Mouse (Mus musculus): ENCODE measurements at regions not wholly inside any gene's neighbourhood (a gene's known extent, or its start where the extent isn't known, plus 50 kb on each side); places are given as distances from the start of the nearest gene placed in this dataset.

- no peaks in the 10 kb centered on the region for H3K27me3 ChIP-seq (ENCODE audit: insufficient read depth, low read length)
- no peaks in the 10 kb centered on the region for H3K9me3 ChIP-seq (ENCODE audit: low read length)
- H3K36me3 ChIP-seq (ENCODE audit: insufficient read depth, low read length): no peaks in the 10 kb centered on the region
- H3K4me2 ChIP-seq (ENCODE audit: low read depth, low read length): no peak overlapping the region
- no peak overlapping the region for H3K27ac ChIP-seq
- H3K4me1 ChIP-seq (ENCODE audit: insufficient read depth, low read length): peaks cover 3% of the 10 kb centered on the region; the same call in 1 of the 2 replicates
- 43% methylated on average over 5 of the region's 5 CpGs for WGBS
- no peak for TF ChIP-seq CTCF (IDR thresholded peaks at IDR 0.05; ENCODE audit: low read depth)
- no peak for ATAC-seq
- no peak overlapping the region for H3K4me3 ChIP-seq (ENCODE audit: low read length)
- H3K9ac ChIP-seq (replicated peaks; ENCODE audit: low read length): no peak overlapping the region
- DNase-seq (ENCODE audit: low spot score): no peak
Observed at GRCm38 (mm10) chr8:31371656-31372055, 2056.9 kb upstream of the 5930422O12Rik start.

- Histone ChIP-seq H3K36me3 (ENCODE audit: insufficient read depth, low read length) (no peaks in the 10 kb centered on the region), H3K4me2 (ENCODE audit: low read depth, low read length) (no peak overlapping the region), H3K4me1 (ENCODE audit: insufficient read depth, low read length) (peaks cover 3% of the 10 kb centered on the region; the same call in 1 of the 2 replicates), H3K4me3 (ENCODE audit: low read length) (no peak overlapping the region), H3K9me3 (ENCODE audit: low read length) (no peaks in the 10 kb centered on the region), H3K27me3 (ENCODE audit: insufficient read depth, low read length) (no peaks in the 10 kb centered on the region), H3K27ac (no peak overlapping the region), H3K9ac (replicated peaks; ENCODE audit: low read length) (no peak overlapping the region)
- ATAC-seq: no peak
- DNase-seq (ENCODE audit: low spot score): peak; percentile 71
- peak; percentile 79 for TF ChIP-seq CTCF (IDR thresholded peaks at IDR 0.05; ENCODE audit: low read depth)
- WGBS: 74% methylated on average over 2 of the region's 2 CpGs
Observed at GRCm38 (mm10) chr8:31372397-31372796, 2056.1 kb upstream of the 5930422O12Rik start.

GRCm38 (mm10) chr8:31373140-31373787 is 2055.2 kb upstream of the 5930422O12Rik start:
- no peak overlapping the region for H3K27ac ChIP-seq
- no peak for TF ChIP-seq CTCF (IDR thresholded peaks at IDR 0.05; ENCODE audit: low read depth)
- H3K9ac ChIP-seq (replicated peaks; ENCODE audit: low read length): no peak overlapping the region
- 76% methylated on average over 6 of the region's 6 CpGs for WGBS
- no peak for DNase-seq (ENCODE audit: low spot score)
- H3K4me3 ChIP-seq (ENCODE audit: low read length): no peak overlapping the region
- H3K4me1 ChIP-seq (ENCODE audit: insufficient read depth, low read length): peaks cover 3% of the 10 kb centered on the region; the same call in 1 of the 2 replicates
- ATAC-seq: no peak
- no peaks in the 10 kb centered on the region for H3K36me3 ChIP-seq (ENCODE audit: insufficient read depth, low read length)
- no peak overlapping the region for H3K4me2 ChIP-seq (ENCODE audit: low read depth, low read length)
- H3K9me3 ChIP-seq (ENCODE audit: low read length): no peaks in the 10 kb centered on the region
- H3K27me3 ChIP-seq (ENCODE audit: insufficient read depth, low read length): no peaks in the 10 kb centered on the region

DNA sequence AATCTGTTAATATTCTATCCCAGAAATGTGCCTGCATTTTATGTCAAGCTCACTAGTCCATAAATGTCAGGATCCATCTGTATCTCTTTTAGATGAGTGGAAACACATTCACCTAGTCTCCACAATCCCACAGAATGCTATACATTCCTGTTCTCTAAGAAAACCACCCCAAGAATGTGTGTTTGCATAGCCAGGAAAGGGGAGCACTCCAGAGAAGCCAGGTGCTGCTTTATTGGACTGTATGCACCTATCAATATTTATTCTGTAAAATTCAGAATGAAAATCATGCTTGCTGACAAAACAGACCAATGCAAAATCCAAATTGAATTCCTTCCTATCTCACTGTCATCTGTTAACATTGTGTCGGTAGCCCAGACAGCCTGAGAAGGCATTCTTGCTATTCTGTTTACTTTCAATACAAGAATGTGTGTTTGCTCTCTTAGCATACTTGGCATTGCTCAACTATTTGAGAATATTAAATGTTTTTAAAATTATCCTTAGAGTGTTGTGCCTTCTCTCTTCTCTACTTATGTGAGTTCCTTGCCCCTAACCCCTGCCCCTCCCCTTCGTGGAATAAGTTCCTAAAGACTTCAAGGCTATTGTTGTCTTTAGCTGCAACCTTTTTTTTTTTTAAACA is 2050.7 kb upstream of the 5930422O12Rik start:
- Histone ChIP-seq H3K4me2 (ENCODE audit: low read depth, low read length) (no peak overlapping the region), H3K27me3 (ENCODE audit: insufficient read depth, low read length) (no peaks in the 10 kb centered on the region), H3K27ac (no peak overlapping the region), H3K36me3 (ENCODE audit: insufficient read depth, low read length) (no peaks in the 10 kb centered on the region), H3K9ac (replicated peaks; ENCODE audit: low read length) (no peak overlapping the region), H3K9me3 (ENCODE audit: low read length) (no peaks in the 10 kb centered on the region), H3K4me1 (ENCODE audit: insufficient read depth, low read length) (no peaks in the 10 kb centered on the region), H3K4me3 (ENCODE audit: low read length) (no peak overlapping the region)
- DNase-seq (ENCODE audit: low spot score) (no peak), ATAC-seq (no peak)
- no peak for TF ChIP-seq CTCF (IDR thresholded peaks at IDR 0.05; ENCODE audit: low read depth)
- 83% methylated on average over 2 of the region's 2 CpGs for WGBS

DNA sequence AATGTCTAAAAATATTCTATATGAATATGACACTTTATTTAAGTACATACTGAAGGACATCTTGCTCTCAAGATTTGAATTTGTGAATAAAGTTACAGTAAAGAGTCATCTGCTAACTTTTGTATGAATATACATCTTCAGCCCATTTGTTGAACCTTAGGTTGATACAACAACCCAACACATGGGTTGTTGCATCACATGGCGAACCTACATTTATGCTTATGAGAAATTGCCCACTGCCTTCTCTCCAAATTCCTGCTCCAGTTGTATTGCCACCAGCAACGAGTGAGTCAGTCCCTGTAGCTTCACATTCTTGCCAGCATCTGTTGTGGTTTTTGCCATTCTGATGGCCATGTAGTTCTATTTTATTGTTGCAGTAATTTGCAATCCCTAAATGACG is 2023.7 kb upstream of the 5930422O12Rik start:
- H3K9ac ChIP-seq (replicated peaks; ENCODE audit: low read length): no peak overlapping the region
- no peaks in the 10 kb centered on the region for H3K27me3 ChIP-seq (ENCODE audit: insufficient read depth, low read length)
- TF ChIP-seq CTCF (IDR thresholded peaks at IDR 0.05; ENCODE audit: low read depth): no peak
- no peak overlapping the region for H3K4me2 ChIP-seq (ENCODE audit: low read depth, low read length)
- no peaks in the 10 kb centered on the region for H3K36me3 ChIP-seq (ENCODE audit: insufficient read depth, low read length)
- ATAC-seq: no peak
- no peak overlapping the region for H3K4me3 ChIP-seq (ENCODE audit: low read length)
- DNase-seq (ENCODE audit: low spot score): no peak
- 80% methylated on average over 3 of the region's 3 CpGs for WGBS
- no peaks in the 10 kb centered on the region for H3K9me3 ChIP-seq (ENCODE audit: low read length)
- H3K4me1 ChIP-seq (ENCODE audit: insufficient read depth, low read length): no peaks in the 10 kb centered on the region
- no peak overlapping the region for H3K27ac ChIP-seq

GRCm38 (mm10) chr8:31422241-31422640 is 2006.3 kb upstream of the 5930422O12Rik start:
- Histone ChIP-seq H3K4me3 (ENCODE audit: low read length) (no peak overlapping the region), H3K4me2 (ENCODE audit: low read depth, low read length) (no peak overlapping the region), H3K36me3 (ENCODE audit: insufficient read depth, low read length) (no peaks in the 10 kb centered on the region), H3K9ac (replicated peaks; ENCODE audit: low read length) (no peak overlapping the region), H3K4me1 (ENCODE audit: insufficient read depth, low read length) (no peaks in the 10 kb centered on the region), H3K9me3 (ENCODE audit: low read length) (no peaks in the 10 kb centered on the region), H3K27me3 (ENCODE audit: insufficient read depth, low read length) (no peaks in the 10 kb centered on the region), H3K27ac (no peak overlapping the region)
- WGBS: 58% methylated on average over 3 of the region's 3 CpGs
- no peak for TF ChIP-seq CTCF (IDR thresholded peaks at IDR 0.05; ENCODE audit: low read depth)
- ATAC-seq (no peak), DNase-seq (ENCODE audit: low spot score) (no peak)

GRCm38 (mm10) chr8:31427706-31428105 is 2000.8 kb upstream of the 5930422O12Rik start:
- Histone ChIP-seq H3K27me3 (ENCODE audit: insufficient read depth, low read length) (no peaks in the 10 kb centered on the region), H3K4me3 (ENCODE audit: low read length) (no peak overlapping the region), H3K4me1 (ENCODE audit: insufficient read depth, low read length) (no peaks in the 10 kb centered on the region), H3K4me2 (ENCODE audit: low read depth, low read length) (no peak overlapping the region), H3K9me3 (ENCODE audit: low read length) (no peaks in the 10 kb centered on the region), H3K9ac (replicated peaks; ENCODE audit: low read length) (no peak overlapping the region), H3K27ac (no peak overlapping the region), H3K36me3 (ENCODE audit: insufficient read depth, low read length) (no peaks in the 10 kb centered on the region)
- 96% methylated on average over 4 of the region's 4 CpGs for WGBS
- ATAC-seq (no peak), DNase-seq (ENCODE audit: low spot score) (no peak)
- TF ChIP-seq CTCF (IDR thresholded peaks at IDR 0.05; ENCODE audit: low read depth): no peak

Measured in hindbrain, postnatal 0 days (tissue).